Mouse (Mus musculus) heart, postnatal 14 days (tissue): ENCODE data around the gene Coro1b. TPM values are rescaled to one million over a fixed set of nuclear protein-coding genes. Genes with fewer than 3 reads are reported as not detected.

Source experiments
- DNase-seq, 2 experiments: peaks; one replicate each; pipeline ENCODE4 v3.0.0; 2021 to 2022
- intact Hi-C: fragments of 180-260 bp; cut with DNase I; formaldehyde crosslinking; loops from one replicate; pipeline ENCODE4 v1.15.1; 2025
- total RNA-seq, 2 experiments: library from RNA; stranded (reverse); gene quantifications; 2 replicates each; pipeline ENCODE4 v1.2.3; 2021

The Coro1b gene
- total RNA-seq, 2 experiments from 2014 or later, result 61.9 to 70.9 TPM

DNA sequence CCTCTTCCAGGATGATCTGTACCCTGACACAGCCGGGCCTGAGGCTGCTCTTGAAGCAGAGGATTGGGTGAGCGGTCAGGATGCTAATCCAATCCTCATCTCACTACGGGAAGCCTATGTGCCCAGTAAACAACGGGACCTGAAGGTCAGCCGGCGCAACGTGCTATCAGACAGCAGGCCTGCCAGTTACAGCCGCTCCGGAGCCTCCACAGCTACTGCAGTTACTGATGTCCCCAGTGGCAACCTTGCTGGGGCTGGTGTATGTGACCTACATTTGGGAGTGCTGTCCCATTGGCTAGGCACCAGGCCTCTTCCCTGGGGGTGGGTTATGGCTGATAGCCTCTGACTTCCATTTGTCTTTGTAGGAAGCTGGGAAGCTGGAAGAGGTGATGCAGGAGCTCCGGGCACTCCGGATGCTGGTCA is 4.8 kb downstream of the Coro1b start, which contains the start of gene Ptprcap:
Ptprcap (plus strand) TSS at position 373 of the 423 bp plus-strand sequence.
- intact Hi-C loops, result no loop called here
- DNase-seq, result peak in 1 of 2 experiments; percentile 57

DNA sequence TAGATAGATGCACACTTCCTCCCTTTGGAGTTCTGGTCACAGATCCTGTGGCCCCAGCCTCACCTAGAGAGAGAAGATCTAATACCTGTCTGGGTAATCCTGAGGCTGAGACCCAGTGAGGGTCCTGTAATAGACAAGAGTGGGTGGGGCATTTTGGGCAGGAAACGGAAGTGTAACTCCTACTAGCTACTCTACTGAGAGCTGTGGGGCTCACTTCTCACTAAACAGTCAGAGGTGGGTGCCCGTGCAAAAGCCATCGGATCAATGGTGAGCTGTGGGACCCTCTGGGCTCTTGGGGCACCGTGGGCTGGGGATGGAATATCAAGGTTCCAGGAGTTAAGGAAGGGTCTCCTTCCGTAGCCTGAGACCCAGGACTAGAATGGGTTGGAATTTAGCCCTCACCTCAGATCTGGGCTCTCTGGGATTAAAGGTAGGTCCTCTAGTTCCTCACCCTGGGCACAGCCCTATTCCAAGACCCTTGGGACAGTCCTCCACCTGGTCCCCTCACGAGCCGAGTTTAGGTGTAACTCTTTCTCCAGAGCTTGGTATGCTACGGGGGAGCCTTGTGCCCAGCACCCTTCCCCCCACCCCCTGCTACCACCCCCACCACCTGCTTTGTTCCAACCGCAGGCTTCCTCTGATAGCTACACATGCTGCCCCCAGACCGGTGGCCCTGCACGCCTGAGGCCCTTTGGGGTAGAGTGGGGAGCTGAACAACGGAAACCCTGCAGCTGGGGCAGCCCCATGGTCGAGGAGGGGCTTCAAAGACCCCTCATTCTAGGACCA is 6.2 kb downstream of the Coro1b start:
- no peak for DNase-seq
- intact Hi-C loops, result no loop called here

DNA sequence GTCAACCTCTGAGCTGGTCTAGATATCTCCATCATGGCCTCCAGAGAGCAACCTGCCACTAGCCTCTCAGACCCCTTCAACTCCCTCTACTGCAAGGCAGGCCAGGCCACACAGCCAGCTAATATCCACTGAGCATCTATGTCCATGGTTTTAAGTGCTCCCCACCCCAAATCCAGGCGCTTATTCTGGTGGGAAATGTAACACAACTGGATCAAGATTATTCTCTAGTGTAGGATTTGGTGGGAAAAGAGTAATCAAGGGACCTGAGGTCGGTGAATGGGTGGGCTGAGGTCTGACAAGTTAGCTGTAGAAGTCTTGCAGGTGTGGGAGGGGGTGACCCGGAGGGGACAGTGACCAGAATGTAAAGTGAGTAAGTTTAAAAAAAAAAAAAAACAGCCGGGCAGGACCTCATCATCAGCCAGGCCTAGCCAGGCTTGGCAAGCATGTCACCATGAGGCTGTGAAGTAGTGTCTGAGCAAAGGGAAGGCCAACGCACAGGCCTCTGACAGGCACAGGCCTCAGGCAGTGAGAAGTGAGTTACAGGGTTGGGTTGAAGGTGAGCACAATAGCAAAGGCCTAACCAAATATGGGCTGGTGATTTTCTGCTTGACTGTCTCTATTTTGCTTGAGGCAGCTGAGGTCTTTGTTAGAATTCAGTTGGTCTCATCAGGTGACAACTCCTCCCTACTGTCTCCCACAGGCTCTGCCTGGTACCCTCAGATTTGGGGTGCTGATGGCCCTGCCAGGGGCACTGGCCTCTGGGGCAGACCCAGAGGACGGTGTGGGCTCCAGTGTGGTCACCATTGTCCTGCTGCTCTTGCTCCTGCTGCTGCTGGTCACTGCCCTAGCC is 7.0 kb downstream of the Coro1b start:
- no peak for DNase-seq
- intact Hi-C loops, result no loop called here

DNA sequence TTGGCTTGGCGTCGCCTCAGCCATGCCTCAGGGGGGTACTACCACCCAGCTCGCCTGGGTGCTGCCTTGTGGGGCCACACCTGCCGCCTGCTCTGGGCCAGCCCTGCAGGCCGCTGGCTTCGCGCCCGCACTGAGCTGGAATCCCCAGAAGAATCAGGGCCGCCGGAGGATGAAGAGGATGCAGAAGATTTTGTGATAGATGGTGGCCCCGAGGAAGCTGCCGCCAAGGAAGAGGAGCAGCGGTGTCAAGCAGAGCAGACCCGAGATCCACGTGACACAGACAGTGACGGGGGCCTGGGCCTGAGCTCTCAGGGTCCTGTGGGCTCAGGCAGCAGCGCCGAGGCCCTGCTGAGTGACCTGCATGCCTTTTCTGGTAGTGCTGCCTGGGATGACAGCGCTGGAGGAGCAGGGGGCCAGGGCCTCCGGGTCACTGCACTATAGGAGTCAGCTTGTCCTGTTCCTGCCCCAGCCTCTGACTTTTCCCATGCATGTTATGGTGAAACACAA is 7.7 kb downstream of the Coro1b start:
- intact Hi-C loops, result no loop called here

DNA sequence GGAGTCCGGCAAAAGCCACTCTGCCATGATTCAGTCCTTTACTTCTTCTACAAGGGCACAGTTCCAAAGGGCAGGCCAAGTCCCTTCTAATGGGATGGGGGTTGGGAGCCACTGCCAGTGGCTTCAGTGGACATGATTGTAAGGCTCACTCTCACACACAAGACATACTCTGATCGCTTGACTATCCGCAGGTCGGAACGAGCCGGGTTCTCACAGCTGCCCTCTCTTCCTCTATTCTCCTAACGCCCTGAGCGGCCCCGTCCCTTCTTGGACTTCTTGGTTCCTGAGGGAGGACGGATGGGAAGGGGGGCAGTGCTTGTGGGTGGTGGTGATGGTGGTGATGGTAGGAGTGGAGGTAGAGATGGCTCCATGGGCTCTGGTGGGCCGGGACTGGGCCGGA is 8.4 kb downstream of the Coro1b start:
- intact Hi-C loops, result no loop called here
- no peak for DNase-seq

More for the DNA sequence above, 7.7 kb downstream of the Coro1b start:
- no peak for DNase-seq

DNA sequence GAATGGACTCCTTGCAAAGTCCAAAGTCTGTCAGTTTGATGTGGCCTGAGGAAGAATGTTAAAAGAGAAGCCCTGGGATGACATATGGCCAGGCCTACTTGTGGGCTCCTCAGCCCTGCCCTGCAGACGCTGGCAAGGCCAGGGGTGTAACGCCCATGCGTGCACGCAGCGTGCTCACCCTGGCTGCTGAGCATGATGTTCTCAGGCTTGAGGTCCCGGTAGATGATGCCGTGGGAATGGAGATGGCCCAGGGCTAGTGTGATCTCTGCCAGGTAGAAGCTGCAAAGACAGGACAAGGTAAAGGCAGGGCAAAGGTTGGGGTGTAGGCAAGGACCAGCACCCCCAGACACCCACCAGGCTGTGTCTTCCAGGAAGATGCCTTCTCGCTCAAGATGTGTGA is 10.6 kb downstream of the Coro1b start:
- no peak for DNase-seq
- intact Hi-C loops, result no loop called here

DNA sequence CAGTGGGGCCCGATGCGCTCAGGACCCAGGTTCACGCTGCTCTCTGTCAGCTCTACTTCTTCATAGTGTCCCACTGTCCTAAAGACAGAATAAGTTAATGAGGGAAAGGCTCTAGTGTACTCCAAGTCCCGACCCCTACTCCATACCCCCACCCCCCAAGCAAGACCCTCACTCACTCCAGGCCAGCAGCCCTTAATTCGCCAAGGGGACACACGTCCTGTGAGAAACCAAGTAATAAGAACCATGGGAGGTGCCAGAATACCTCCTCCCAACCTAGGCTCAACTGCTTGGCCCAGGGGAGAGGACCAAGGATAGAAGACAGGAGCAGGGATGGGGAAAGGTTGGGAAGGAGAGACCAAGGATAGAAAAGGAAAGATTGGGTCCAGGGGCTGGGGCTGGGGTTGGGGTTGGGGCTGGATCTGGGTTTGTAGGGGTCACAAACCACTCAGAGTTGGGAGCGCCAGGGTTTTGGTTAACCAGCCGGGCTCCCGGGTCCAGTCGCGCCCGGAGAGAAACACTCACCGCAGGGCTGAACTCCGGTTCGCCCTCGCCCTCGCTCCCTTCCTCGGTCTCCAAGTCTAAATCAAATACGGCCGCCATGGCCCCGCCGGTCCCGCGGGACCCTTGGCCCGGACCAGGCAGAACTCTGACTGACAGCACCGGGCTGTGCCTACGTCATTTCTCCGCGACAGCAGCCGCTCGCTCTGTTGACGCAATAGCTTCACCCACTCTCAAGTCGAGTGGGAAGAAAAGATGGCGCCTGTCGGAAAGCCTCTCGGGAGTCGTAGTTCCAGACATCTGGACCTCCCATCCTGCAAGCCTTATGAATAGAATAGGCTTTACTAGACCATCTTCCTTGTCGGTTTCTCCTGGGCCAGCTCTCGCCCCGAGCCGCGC is 14.5 kb downstream of the Coro1b start, which contains the start of gene Rps6kb2:
Rps6kb2 (minus strand) TSS at position 709 of the 897 bp plus-strand sequence.
- peak; percentile 95 to 97 for DNase-seq
- intact Hi-C loops, result loop anchor here (2.0 to 5.0 kb wide), 2 partner anchors 14 to 34 kb away; partner anchors contain the start of gene Coro1b

DNA sequence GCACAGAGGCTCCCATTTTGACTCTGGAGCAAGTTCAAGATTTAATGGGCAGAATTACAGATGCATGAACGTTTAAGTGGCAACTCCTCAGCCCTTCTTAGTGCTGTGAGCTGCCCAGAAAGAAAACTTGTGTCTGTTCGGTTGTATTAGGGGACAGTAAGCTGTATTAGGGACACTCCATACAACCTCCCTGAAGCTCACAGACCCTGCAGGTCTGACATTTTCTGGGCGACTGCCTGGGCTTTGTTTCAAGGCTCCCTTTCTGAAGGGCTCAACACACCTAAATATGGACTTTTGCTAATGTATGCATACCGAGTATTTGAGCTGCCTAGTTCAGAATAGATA is 15.1 kb downstream of the Coro1b start:
- intact Hi-C loops, result loop anchor here (2.0 to 5.0 kb wide), 2 partner anchors 15 to 34 kb away; partner anchors contain the start of gene Coro1b
- no peak for DNase-seq

DNA sequence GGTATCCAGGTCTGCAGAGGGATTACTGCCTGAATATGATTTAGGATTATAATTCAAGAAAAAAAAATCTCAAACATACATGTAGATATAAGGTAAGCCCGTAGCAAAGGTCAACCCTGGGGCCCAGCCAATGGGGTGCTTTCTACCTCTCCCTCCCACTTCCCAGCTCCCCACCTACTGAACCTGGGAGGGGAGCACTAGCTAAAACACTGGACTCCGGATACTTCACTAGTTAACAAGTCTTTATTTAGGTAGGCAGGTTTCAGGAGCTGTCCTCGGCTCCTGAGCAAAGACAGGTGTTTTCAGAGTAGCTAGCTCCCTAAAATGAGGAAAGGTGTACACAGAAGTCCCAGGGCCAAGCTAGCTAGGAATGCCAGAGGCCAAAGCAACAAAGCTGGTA is 15.7 kb downstream of the Coro1b start:
- intact Hi-C loops, result loop anchor here (5.0 kb wide), 1 partner anchor 33 kb away; no protein-coding TSS in a partner anchor
- no peak for DNase-seq

DNA sequence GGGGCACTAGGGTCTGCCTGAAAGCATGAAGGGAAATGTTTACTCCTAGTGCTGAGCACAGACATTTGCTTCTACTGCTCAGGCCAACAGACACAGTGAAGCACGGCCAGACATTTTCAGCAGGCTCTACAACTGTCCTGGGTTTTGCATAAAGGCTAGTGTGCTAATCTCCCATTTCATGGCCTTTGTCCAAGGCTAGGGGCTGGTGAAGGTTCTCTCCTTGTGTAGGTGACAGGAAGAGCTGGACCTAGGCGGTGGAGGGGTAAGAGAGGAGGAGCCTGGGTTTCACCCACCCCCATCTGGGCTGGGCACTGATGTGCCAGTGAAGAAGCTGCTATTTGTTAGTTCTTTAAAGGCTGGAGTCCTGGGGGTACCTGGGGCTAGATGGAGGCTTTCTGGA is 16.3 kb downstream of the Coro1b start:
- intact Hi-C loops, result loop anchor here (5.0 kb wide), 1 partner anchor 33 kb away; no protein-coding TSS in a partner anchor
- DNase-seq, result no peak

DNA sequence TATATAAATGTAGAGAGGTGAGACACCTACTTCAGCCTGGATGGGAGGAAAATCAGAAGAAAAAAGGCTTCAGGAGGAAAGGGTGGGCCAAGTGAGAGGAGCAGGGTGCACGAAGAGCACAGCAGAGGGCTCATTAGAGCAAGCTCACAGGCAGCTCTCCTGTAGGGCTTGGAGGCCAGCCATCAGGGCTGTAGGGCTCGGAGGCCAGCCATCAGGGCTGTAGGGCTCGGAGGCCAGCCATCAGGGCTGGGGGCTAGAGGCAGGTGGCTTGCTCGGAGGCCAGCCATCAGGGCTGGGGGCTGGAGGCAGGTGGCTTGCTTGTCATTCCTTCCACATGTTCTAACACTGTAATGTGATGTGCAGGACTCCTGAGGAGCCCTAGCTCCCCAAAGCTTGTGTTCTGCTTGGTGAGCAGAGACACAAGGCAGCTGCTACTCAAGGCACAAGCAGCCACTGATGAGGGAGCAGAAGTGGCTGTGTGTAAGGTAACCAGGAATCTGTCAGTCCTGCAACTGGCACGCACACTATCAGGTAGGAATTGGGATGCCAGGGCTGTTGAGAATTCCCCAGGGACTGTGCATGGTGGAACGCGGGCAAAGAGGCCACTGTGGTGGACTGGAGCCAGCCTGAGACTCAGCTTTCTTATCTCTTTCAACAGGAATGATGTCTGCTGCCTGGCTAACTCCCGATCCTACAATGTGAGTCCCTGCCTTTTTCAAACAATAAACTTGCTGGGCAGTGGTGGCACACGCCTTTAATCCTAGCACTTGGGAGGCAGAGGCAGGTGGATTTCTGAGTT is 18.5 kb downstream of the Coro1b start:
- peak in 1 of 2 experiments; percentile 57 for DNase-seq
- intact Hi-C loops, result no loop called here

DNA sequence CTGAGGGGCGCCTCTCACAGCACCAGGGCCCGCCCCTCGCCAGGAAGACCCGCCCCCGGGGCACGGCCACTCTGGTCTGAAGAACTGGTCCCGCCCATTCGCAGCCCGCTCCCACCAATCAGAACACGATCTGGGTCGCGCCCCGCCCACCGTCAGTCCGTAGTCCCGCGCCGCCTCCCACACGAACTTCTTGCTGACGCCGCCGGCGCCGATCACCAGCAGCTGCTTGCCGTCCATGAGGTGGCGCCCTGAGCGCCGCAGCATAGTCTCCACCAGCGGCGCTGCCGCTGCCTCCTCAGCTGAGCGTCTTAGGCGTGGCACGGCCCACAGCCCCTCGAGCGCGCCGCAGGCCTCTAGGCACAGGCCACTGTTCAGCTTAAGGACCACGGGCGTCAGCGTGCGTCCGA is 21.0 kb downstream of the Coro1b start:
- DNase-seq, result peak; percentile 99 to 100
- intact Hi-C loops, result no loop called here

DNA sequence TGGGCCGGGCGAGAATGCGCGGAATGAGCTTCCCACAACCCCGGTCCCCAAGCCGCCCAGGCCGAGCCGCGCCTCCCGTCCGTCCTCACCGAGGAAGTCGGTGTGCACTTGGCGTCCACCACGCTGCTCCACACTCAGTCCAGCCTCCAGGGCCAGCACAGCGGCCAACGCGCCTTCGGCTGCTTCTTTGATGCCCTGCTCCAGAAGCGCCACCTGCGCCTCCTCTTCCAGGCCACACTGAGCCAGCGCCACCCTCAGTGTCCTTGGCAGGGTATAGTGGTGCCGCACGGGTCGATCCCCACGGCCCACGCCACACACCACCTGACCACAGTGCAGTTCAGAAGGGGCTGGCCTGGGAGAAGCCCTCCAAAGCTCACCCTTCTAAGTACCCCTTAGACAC is 21.4 kb downstream of the Coro1b start:
- intact Hi-C loops, result loop anchor here (5.0 kb wide), 1 partner anchor 57 kb away; no protein-coding TSS in a partner anchor
- no peak for DNase-seq

DNA sequence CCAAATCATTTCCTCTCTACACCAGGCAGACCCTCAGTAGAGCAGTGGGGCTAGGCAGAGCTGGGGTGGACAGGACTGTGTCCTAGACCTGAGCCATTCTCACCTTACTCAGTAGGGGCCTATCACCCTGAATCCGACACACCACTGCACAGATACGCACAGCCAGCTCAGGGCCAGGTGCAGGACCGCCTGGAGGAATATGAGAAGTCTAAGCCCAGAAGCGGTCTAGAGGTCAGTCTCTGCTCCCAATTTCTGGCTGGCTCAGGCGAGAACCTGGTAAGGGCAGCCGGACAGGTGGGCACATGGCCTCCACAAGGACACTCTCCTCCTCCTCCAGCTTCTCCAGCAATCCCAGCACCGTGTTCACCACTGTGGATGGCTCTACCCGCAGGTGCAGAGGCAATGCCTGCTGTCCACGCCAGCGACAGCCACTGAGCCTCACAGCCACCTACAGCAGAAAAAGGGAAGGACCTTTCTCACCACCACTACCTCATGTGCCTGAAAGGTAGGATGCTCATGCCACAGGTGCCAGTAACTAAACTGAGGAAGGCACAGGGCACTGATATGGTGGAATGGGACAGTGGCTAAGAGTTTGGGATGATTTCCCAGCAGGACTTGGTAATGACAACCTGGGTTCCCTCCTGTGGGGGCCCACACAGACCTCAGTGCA is 22.4 kb downstream of the Coro1b start:
- intact Hi-C loops, result loop anchor here (1.0 to 5.0 kb wide), 2 partner anchors 17 to 56 kb away; no protein-coding TSS in a partner anchor
- DNase-seq, result no peak

DNA sequence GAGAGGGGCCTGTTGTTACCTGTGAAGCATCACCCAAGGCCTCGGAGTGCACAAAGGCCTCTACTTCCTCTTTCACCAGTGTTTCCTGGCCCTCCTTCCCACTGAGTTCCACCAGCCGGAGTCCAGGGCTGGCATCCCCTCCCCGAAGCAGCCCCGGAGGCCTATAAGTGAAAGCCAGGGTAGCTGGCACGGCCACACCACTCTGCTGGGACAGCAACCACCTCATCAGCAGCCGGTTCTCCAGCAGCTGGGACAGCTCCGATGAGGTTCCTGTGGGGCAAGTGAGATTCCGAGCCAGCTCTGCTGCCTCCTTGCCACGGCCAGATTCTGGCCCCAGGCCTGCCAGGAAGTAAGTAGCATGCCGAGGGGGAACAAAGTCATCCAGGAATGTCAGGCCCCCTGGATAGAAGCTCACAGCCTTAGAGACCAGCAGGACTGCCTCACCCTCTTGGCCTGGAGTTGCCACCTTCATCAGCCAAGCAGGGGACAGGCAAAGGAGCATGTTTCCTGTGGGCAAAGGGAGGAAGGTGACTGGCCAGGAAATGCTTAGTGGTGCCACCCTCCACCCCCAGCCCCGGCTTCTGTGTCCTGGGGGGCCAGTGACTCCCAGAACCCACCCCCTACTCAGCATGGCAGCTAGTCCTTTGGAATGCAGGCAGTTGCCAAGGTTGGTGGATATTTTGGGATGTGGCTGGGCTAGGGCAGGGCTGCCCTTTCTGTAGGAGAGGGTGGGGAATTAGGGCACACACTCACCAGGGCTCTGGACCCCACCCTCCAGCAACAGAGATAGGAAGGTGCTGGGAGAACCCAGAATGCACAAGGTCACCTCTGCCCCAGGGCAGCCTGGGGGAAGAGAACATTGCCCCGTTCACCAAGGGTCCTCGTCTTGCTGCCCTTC is 23.2 kb downstream of the Coro1b start:
- intact Hi-C loops, result loop anchor here (1.0 to 5.0 kb wide), 2 partner anchors 17 to 56 kb away; no protein-coding TSS in a partner anchor
- peak in 1 of 2 experiments; percentile 66 for DNase-seq

DNA sequence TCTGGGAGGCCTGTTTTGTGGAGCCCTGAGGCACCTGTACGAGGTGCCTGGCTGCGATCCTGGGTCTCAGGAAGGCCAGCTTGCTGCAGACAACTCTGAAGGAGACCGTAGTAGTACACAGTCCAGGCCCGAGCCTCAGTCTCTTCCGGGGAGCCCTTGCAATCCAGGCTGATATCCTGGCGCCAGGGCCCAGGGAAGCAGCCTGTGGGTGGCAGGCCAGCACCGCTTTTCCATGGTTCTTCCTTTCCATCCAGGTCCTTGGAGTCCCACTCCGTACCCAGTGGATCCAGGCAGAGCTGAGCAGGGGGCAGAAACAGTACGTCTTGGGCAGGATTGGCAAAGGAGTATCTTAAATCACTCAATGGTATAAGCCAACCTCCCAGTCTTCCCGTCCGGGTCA is 24.5 kb downstream of the Coro1b start:
- intact Hi-C loops, result loop anchor here (5.0 kb wide), 1 partner anchor 54 kb away; no protein-coding TSS in a partner anchor
- DNase-seq, result no peak

DNA sequence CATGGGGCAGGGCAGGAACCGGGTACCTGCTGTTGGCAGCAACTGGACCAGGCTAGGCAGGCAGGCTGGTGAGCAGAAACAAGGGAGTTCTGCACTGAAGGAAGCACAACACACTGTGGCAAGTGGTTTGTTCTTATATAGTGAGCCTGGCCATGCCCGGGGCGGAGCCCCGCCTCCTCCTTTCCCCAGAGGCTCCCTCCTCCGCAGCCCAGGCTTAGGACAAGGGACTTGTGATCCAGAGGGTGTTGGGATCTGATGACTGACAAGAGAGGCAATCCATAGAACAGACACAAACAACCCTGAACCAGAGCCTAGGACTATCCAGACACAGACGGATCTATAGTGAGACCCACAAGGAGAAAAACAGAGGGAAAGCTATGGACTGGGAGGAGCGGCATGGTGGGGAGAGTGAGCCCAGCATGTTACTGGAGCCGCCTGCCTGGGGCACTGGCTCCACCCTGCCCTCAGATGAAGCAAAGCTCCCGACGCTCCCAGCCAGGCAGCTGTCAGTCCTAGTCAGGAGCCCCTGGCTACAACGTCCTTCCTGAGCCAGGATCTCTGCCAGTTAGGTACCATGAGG is 27.0 kb downstream of the Coro1b start, which contains the start of gene Carns1:
Carns1 (minus strand) TSS at position 112 of the 580 bp plus-strand sequence.
- DNase-seq, result peak; percentile 55 to 70
- intact Hi-C loops, result no loop called here
